Mouse (Mus musculus) kidney, postnatal 0 days (tissue): ENCODE data around the gene Iqschfp. TPM values are rescaled to one million over a fixed set of nuclear protein-coding genes. Genes with fewer than 3 reads are reported as not detected.

Source experiments
- ATAC-seq: fragments of 200-750 bp; cut with Nextera tagmentation; replicated peaks from 2 replicates; pipeline ENCODE4 v1.8.0; 2017; ENCODE audit warnings: low read depth, moderate number of reproducible peaks, moderate TSS enrichment, moderate library complexity; ENCODE audit not compliant: low FRiP score
- DNase-seq: peaks from one replicate; pipeline ENCODE4 v3.0.0-alpha.2; 2016; ENCODE audit warnings: low spot score
- H3K27ac ChIP-seq: fragments of 300-500 bp; sonication (generic); 2 replicates; pipeline ENCODE4 v1.5.1; 2014; ENCODE audit warnings: mild to moderate bottlenecking
- H3K27me3 ChIP-seq: fragments of 300-500 bp; sonication (generic); 2 replicates; pipeline ENCODE4 v1.6.1; 2014; ENCODE audit warnings: low read length, mixed read lengths; ENCODE audit not compliant: insufficient read depth
- H3K36me3 ChIP-seq: fragments of 300-500 bp; sonication (generic); 2 replicates; pipeline ENCODE4 v1.6.1; 2014; ENCODE audit warnings: low read length, mixed read lengths; ENCODE audit not compliant: insufficient read depth
- H3K4me1 ChIP-seq: fragments of 300-500 bp; sonication (generic); replicated peaks from 2 replicates; pipeline ENCODE4 v1.6.1; 2014; ENCODE audit warnings: antibody characterized with exemption, low read length, mixed read lengths; ENCODE audit not compliant: insufficient read depth
- H3K4me2 ChIP-seq: fragments of 300-500 bp; sonication (generic); 2 replicates; pipeline ENCODE4 v1.6.1; 2014; ENCODE audit warnings: mild to moderate bottlenecking, low read length, moderate library complexity, mixed read lengths
- H3K4me3 ChIP-seq: fragments of 300-500 bp; sonication (generic); replicated peaks from 2 replicates; pipeline ENCODE4 v1.5.1; 2014; ENCODE audit warnings: low read depth, low read length
- H3K9ac ChIP-seq: fragments of 300-500 bp; sonication (generic); 2 replicates; pipeline ENCODE4 v1.6.1; 2014; ENCODE audit warnings: low read depth, low read length
- H3K9me3 ChIP-seq: fragments of 300-500 bp; sonication (generic); replicated peaks from 2 replicates; pipeline ENCODE4 v1.6.1; 2016; ENCODE audit warnings: low read length, inconsistent platforms, mixed read lengths
- CTCF ChIP-seq: IDR thresholded peaks from 2 replicates; pipeline ENCODE4 v1.5.1; 2016; ENCODE audit warnings: antibody characterized with exemption, low read depth, mild to moderate bottlenecking, moderate library complexity
- WGBS: fragments of 180-500 bp; shearing (Covaris S2); extraction: QIAGEN DNeasy Blood & Tissue Kit; methylation state at CpG from one replicate; pipeline ENCODE4 v1.1.7; 2014; 5-methylcytosine and 5-hydroxymethylcytosine counted together
- polyA plus RNA-seq: library from polyadenylated mRNA; unstranded; fragments of >200 nt; fragmentation: Nextera tagmentation; extraction: Ambion mirVana; gene quantifications from 2 replicates; pipeline ENCODE4 v1.2.1, GENCODE M21; 2015

The Iqschfp gene
- polyA plus RNA-seq, 1 experiment from 2014 or later, result 0.05 TPM

- Histone ChIP-seq H3K27me3 (no peaks in the 10 kb centered on the region), H3K9me3 (no peaks in the 10 kb centered on the region), H3K4me1 (no peaks in the 10 kb centered on the region), H3K9ac (no peak overlapping the region), H3K4me2 (no peak overlapping the region), H3K27ac (no peak overlapping the region), H3K4me3 (no peak overlapping the region), H3K36me3 (no peaks in the 10 kb centered on the region)
- DNase-seq (no peak), ATAC-seq (no peak)
- TF ChIP-seq CTCF, result no peak
- 49% methylated on average over 3 of the region's 3 CpGs for WGBS
These were observed 7.7 kb upstream of the Iqschfp start for GRCm38 (mm10) chr3:67884335-67884734.

DNA sequence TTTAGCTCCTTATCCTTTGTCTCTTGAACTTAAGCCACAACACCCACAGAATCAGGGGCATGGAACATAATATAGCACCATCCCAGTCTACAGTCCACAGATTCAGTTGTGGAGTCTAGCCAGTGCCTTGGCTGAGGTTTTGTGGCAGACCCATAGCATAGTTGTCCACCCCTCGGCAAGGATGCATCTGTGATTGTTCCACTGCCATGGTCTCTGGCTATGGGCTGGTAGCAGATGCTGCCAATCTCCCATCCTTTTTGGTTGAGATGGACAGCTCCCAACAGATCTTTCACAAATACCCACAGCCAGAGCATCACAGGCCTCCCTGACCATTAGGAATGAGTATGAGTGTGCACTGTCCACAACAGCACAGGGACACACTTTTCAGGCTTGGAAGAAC, 5.9 kb upstream of the Iqschfp start:
- H3K27ac ChIP-seq, result no peak overlapping the region
- no peaks in the 10 kb centered on the region for H3K27me3 ChIP-seq
- no peaks in the 10 kb centered on the region for H3K36me3 ChIP-seq
- ATAC-seq (no peak), DNase-seq (no peak)
- H3K9me3 ChIP-seq, result no peaks in the 10 kb centered on the region
- H3K4me1 ChIP-seq, result no peaks in the 10 kb centered on the region
- H3K4me3 ChIP-seq, result no peak overlapping the region
- TF ChIP-seq CTCF, result no peak
- WGBS, result 54% methylated on average over 1 of the region's 1 CpGs
- H3K9ac ChIP-seq, result no peak overlapping the region
- no peak overlapping the region for H3K4me2 ChIP-seq

DNA sequence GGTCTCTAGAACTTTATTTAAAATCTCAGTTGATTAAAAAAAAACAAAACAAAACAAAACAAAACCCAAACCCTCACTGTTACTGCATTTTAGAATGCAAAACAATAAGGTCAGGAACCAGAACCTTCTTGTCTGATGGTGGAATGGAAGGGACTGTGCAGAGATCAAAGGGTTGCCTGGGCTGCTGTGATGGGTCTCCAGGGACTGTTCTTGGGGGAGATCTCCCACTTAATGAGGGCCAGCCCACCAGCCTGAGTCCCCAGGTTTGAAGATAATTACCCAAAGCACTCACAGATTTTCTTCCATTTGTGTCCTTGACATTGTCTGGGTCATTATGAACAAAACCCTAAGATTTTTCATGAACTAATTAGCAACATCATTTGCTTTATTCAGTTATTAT, 4.8 kb upstream of the Iqschfp start:
- no peak overlapping the region for H3K4me3 ChIP-seq
- H3K9me3 ChIP-seq, result no peaks in the 10 kb centered on the region
- DNase-seq, result no peak
- TF ChIP-seq CTCF, result no peak
- H3K4me1 ChIP-seq, result no peaks in the 10 kb centered on the region
- no peak overlapping the region for H3K27ac ChIP-seq
- no peaks in the 10 kb centered on the region for H3K36me3 ChIP-seq
- H3K9ac ChIP-seq, result no peak overlapping the region
- H3K4me2 ChIP-seq, result no peak overlapping the region
- H3K27me3 ChIP-seq, result no peaks in the 10 kb centered on the region
- ATAC-seq, result no peak

DNA sequence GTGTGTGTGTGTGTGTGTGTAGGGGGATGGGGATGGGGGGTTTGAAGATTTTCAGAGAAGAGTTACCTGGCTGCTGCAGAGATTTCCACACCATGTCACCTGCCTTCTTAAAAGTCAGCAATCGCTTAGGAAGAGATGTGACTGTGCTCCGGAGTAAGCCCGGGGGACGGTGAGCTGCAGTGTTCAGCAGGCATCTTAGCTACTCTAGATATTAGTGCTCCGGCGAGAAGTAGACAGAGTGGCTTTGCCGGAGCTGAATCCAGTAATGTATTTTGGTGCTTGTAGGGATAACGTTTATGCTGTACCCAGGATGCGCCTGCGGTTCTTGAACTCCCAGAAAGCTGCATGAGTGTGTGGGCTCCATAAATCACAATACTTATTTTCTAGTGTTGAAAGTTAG, 736 bp downstream of the Iqschfp start:
- ATAC-seq (no peak), DNase-seq (no peak)
- Histone ChIP-seq H3K27me3 (no peaks in the 10 kb centered on the region), H3K4me1 (no peaks in the 10 kb centered on the region), H3K36me3 (no peaks in the 10 kb centered on the region), H3K9ac (no peak overlapping the region), H3K4me2 (no peak overlapping the region), H3K4me3 (no peak overlapping the region), H3K27ac (no peak overlapping the region), H3K9me3 (no peaks in the 10 kb centered on the region)
- WGBS, result 66% methylated on average over 10 of the region's 10 CpGs
- TF ChIP-seq CTCF, result no peak

DNA sequence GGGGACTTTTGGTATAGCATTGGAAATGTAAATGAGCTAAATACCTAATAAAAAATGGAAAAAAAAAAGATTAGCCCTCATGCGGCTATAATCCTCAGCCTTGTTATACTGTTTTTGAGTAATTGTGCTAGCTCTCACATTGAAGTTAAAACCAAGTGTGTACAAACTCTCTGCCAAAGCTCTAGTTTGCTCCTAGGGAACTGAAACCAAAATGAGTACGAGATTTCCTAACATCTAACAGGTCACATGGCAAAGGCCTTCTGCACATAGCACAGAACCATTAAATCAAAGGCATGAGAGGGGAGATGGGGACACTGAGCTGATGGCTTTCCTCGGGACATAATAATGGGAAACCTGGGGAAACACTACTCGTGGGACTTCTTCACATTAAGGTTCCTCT, 10.5 kb downstream of the Iqschfp start:
- TF ChIP-seq CTCF, result no peak
- WGBS, result 69% methylated on average over 4 of the region's 4 CpGs
- no peaks in the 10 kb centered on the region for H3K27me3 ChIP-seq

DNA sequence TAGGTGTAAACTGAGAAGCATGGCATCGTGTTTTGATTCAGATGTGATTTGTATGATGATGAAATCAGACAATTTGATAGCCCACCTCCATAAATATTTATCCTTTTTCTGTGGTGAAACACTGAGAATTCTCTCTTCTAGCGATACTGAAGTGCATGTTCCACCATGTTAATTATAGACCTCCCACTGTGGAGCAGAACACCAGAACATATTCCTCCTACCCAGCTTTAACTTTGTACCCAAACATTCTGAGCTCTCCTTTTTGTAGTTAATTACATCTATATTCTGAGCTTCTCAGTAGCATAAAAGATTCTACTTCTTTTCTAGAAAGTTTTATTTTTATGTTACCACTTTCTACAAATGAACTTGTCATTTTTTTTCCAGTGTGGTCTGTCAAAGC, 16.6 kb downstream of the Iqschfp start:
- 85% methylated on average over 2 of the region's 2 CpGs for WGBS
- TF ChIP-seq CTCF, result no peak
- no peak overlapping the region for H3K4me2 ChIP-seq

More for the DNA sequence above, 10.5 kb downstream of the Iqschfp start:
- no peak overlapping the region for H3K4me3 ChIP-seq
- H3K9me3 ChIP-seq, result no peaks in the 10 kb centered on the region
- no peaks in the 10 kb centered on the region for H3K36me3 ChIP-seq
- H3K4me2 ChIP-seq, result no peak overlapping the region
- no peak overlapping the region for H3K27ac ChIP-seq
- no peak overlapping the region for H3K9ac ChIP-seq
- no peaks in the 10 kb centered on the region for H3K4me1 ChIP-seq
- ATAC-seq (no peak), DNase-seq (no peak)

DNA sequence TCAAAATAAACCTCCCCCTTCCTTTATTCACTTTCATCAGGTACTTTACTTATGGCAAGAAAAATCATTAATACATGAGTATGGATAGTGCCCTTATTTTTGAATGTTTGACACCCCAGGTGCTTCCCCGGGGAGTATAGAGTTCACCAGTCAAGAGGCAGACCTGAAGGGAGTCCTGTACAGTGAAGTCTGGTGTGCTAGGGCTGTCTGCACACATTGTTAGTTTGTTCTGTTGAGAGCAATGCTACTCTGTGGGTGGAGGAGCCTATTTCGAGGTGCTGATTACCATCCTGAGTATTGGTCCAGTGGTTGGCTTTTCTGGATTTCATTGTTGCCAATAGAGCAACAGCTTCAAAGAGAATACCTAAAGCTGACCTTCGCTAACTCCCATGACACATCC, 26.1 kb downstream of the Iqschfp start:
- H3K4me2 ChIP-seq, result no peak overlapping the region
- DNase-seq (no peak), ATAC-seq (no peak)
- no peaks in the 10 kb centered on the region for H3K4me1 ChIP-seq
- H3K9ac ChIP-seq, result no peak overlapping the region
- H3K27ac ChIP-seq, result no peak overlapping the region
- TF ChIP-seq CTCF, result no peak
- no peaks in the 10 kb centered on the region for H3K9me3 ChIP-seq
- H3K27me3 ChIP-seq, result no peaks in the 10 kb centered on the region
- H3K4me3 ChIP-seq, result no peak overlapping the region
- no peaks in the 10 kb centered on the region for H3K36me3 ChIP-seq
- 91% methylated on average over 3 of the region's 3 CpGs for WGBS

More for the DNA sequence above, 16.6 kb downstream of the Iqschfp start:
- Histone ChIP-seq H3K9ac (no peak overlapping the region), H3K27ac (no peak overlapping the region), H3K36me3 (no peaks in the 10 kb centered on the region), H3K4me1 (no peaks in the 10 kb centered on the region), H3K27me3 (no peaks in the 10 kb centered on the region), H3K4me3 (no peak overlapping the region), H3K9me3 (no peaks in the 10 kb centered on the region)
- DNase-seq, result no peak
- ATAC-seq, result no peak
